Mouse (Mus musculus) liver, adult 2 months (tissue): ENCODE measurements at regions not wholly inside any gene's neighbourhood (a gene's known extent, or its start where the extent isn't known, plus 50 kb on each side); places are given as distances from the start of the nearest gene placed in this dataset.

Experiments
- CTCF ChIP-seq: fragments of 200-500 bp; IDR thresholded peaks from 2 replicates; pipeline ENCODE4 v1.5.1; 2011; ENCODE audit warnings: low read depth, low read length, control low read depth
- POLR2A ChIP-seq: fragments of 200-500 bp; IDR thresholded peaks from 2 replicates; pipeline ENCODE4 v1.6.1; 2011; ENCODE audit warnings: low read length, control low read depth; ENCODE audit not compliant: insufficient read depth; ENCODE audit errors: extremely low read depth

DNA sequence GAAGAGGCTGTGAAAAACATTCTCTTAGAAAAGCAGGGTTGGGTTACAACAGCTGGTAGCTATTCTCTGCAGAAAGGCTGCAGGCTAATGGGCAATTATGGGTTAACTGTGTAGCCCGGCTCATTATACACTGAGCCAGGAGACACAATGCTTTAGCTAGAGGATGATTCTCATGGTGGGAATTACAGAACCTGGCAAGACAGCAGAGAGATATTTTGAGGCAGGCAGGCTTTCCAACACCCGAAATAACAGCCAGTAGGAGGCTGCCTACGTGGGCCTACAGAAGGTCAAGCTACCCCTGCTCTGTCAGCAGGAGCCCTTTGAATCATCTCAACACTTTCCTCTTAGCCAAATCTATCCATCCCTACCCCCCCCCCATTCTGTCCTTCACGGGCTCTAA is 76.6 kb upstream of the Vgll2 start:
- no peak for TF ChIP-seq CTCF
- no peak for TF ChIP-seq POLR2A
